Mouse (Mus musculus): ENCODE data around the gene Ttc7b. TPM values are rescaled to one million over a fixed set of nuclear protein-coding genes. Genes with fewer than 3 reads are reported as not detected.

Gene Ttc7b
- polyA plus RNA-seq, 1 experiment: 149 TPM

- WGBS: 16% methylated on average over 7 of the region's 7 CpGs
- DNase-seq: peak; percentile 63 to 82
These were observed 166.7 kb downstream of the Ttc7b start for GRCm38 (mm10) chr12:100353954-100354353.

GRCm38 (mm10) chr12:100353075-100353782 lies 167.4 kb downstream of the Ttc7b start:
- H3K4me3 ChIP-seq (replicated peaks; ENCODE audit: insufficient read depth, low read depth, low read length): no peak overlapping the region
- peaks cover 4% of the 10 kb centered on the region; the same call in 1 of the 2 replicates for H3K4me1 ChIP-seq (ENCODE audit: control insufficient read depth, insufficient read depth, low read length)
- DNase-seq: no peak
- H3K27ac ChIP-seq (ENCODE audit: insufficient read depth, low read length): no peak overlapping the region
- WGBS: 92% methylated on average over 16 of the region's 16 CpGs
- no peak for TF ChIP-seq CTCF (IDR thresholded peaks at IDR 0.05; ENCODE audit: borderline replicate concordance, insufficient read depth, low read depth, low read length)
- TF ChIP-seq POLR2A (IDR thresholded peaks at IDR 0.05; ENCODE audit: borderline replicate concordance, insufficient read depth, low read length): no peak
- no peaks in the 10 kb centered on the region for H3K27me3 ChIP-seq (ENCODE audit: control insufficient read depth, insufficient read depth, low read length)

More at GRCm38 (mm10) chr12:100353954-100354353, 166.7 kb downstream of the Ttc7b start:
- Histone ChIP-seq H3K4me3 (replicated peaks; ENCODE audit: insufficient read depth, low read depth, low read length) (no peak overlapping the region), H3K4me1 (ENCODE audit: control insufficient read depth, insufficient read depth, low read length) (peaks cover 4% of the 10 kb centered on the region; the same call in 1 of the 2 replicates), H3K27me3 (ENCODE audit: control insufficient read depth, insufficient read depth, low read length) (no peaks in the 10 kb centered on the region), H3K27ac (ENCODE audit: insufficient read depth, low read length) (no peak overlapping the region)
- TF ChIP-seq CTCF (IDR thresholded peaks at IDR 0.05; ENCODE audit: borderline replicate concordance, insufficient read depth, low read depth, low read length) (no peak), POLR2A (IDR thresholded peaks at IDR 0.05; ENCODE audit: borderline replicate concordance, insufficient read depth, low read length) (no peak)

- Histone ChIP-seq H3K27ac (ENCODE audit: insufficient read depth, low read length) (no peak overlapping the region), H3K4me1 (ENCODE audit: control insufficient read depth, insufficient read depth, low read length) (peaks cover 4% of the 10 kb centered on the region; the same call in 1 of the 2 replicates), H3K4me3 (replicated peaks; ENCODE audit: insufficient read depth, low read depth, low read length) (no peak overlapping the region), H3K27me3 (ENCODE audit: control insufficient read depth, insufficient read depth, low read length) (no peaks in the 10 kb centered on the region)
- 91% methylated on average over 6 of the region's 6 CpGs for WGBS
- TF ChIP-seq CTCF (IDR thresholded peaks at IDR 0.05; ENCODE audit: borderline replicate concordance, insufficient read depth, low read depth, low read length) (no peak), POLR2A (IDR thresholded peaks at IDR 0.05; ENCODE audit: borderline replicate concordance, insufficient read depth, low read length) (no peak)
- no peak for DNase-seq
These were observed 168.5 kb downstream of the Ttc7b start for GRCm38 (mm10) chr12:100352094-100352493.

GRCm38 (mm10) chr12:100343554-100343953 lies 177.1 kb downstream of the Ttc7b start:
- 52% methylated on average over 6 of the region's 6 CpGs for WGBS
- Histone ChIP-seq H3K4me3 (replicated peaks; ENCODE audit: insufficient read depth, low read depth, low read length) (no peak overlapping the region), H3K27ac (ENCODE audit: insufficient read depth, low read length) (no peak overlapping the region), H3K27me3 (ENCODE audit: control insufficient read depth, insufficient read depth, low read length) (no peaks in the 10 kb centered on the region), H3K4me1 (ENCODE audit: control insufficient read depth, insufficient read depth, low read length) (peaks cover 2% of the 10 kb centered on the region; the same call in 1 of the 2 replicates)
- TF ChIP-seq CTCF (IDR thresholded peaks at IDR 0.05; ENCODE audit: borderline replicate concordance, insufficient read depth, low read depth, low read length) (no peak), POLR2A (IDR thresholded peaks at IDR 0.05; ENCODE audit: borderline replicate concordance, insufficient read depth, low read length) (no peak)
- DNase-seq: no peak

- Histone ChIP-seq H3K27me3 (ENCODE audit: control insufficient read depth, insufficient read depth, low read length) (no peaks in the 10 kb centered on the region), H3K27ac (ENCODE audit: insufficient read depth, low read length) (no peak overlapping the region), H3K4me1 (ENCODE audit: control insufficient read depth, insufficient read depth, low read length) (peaks cover 17% of the 10 kb centered on the region), H3K4me3 (replicated peaks; ENCODE audit: insufficient read depth, low read depth, low read length) (no peak overlapping the region)
- TF ChIP-seq POLR2A (IDR thresholded peaks at IDR 0.05; ENCODE audit: borderline replicate concordance, insufficient read depth, low read length) (no peak), CTCF (IDR thresholded peaks at IDR 0.05; ENCODE audit: borderline replicate concordance, insufficient read depth, low read depth, low read length) (no peak)
- DNase-seq: no peak
- WGBS: 72% methylated on average over 7 of the region's 7 CpGs
These were observed 179.0 kb downstream of the Ttc7b start for GRCm38 (mm10) chr12:100341614-100342013.

- Histone ChIP-seq H3K27me3 (ENCODE audit: control insufficient read depth, insufficient read depth, low read length) (no peaks in the 10 kb centered on the region), H3K4me1 (ENCODE audit: control insufficient read depth, insufficient read depth, low read length) (peaks cover 22% of the 10 kb centered on the region), H3K27ac (ENCODE audit: insufficient read depth, low read length) (no peak overlapping the region), H3K4me3 (replicated peaks; ENCODE audit: insufficient read depth, low read depth, low read length) (no peak overlapping the region)
- WGBS: 93% methylated on average over 7 of the region's 7 CpGs
- TF ChIP-seq CTCF (IDR thresholded peaks at IDR 0.05; ENCODE audit: borderline replicate concordance, insufficient read depth, low read depth, low read length): no peak
- TF ChIP-seq POLR2A (IDR thresholded peaks at IDR 0.05; ENCODE audit: borderline replicate concordance, insufficient read depth, low read length): no peak
- no peak for DNase-seq
These were observed 179.6 kb downstream of the Ttc7b start for GRCm38 (mm10) chr12:100340901-100341460.

- peaks cover 22% of the 10 kb centered on the region for H3K4me1 ChIP-seq (ENCODE audit: control insufficient read depth, insufficient read depth, low read length)
- 33% methylated on average over 3 of the region's 3 CpGs for WGBS
- TF ChIP-seq CTCF (IDR thresholded peaks at IDR 0.05; ENCODE audit: borderline replicate concordance, insufficient read depth, low read depth, low read length): peak; percentile 78
- no peak for TF ChIP-seq POLR2A (IDR thresholded peaks at IDR 0.05; ENCODE audit: borderline replicate concordance, insufficient read depth, low read length)
- peak overlapping the region; percentile 44 for H3K27ac ChIP-seq (ENCODE audit: insufficient read depth, low read length)
- H3K27me3 ChIP-seq (ENCODE audit: control insufficient read depth, insufficient read depth, low read length): no peaks in the 10 kb centered on the region
- H3K4me3 ChIP-seq (replicated peaks; ENCODE audit: insufficient read depth, low read depth, low read length): no peak overlapping the region
- peak; percentile 68 to 69 for DNase-seq
These were observed 182.6 kb downstream of the Ttc7b start for GRCm38 (mm10) chr12:100338055-100338454.

Measured in cerebellum, adult 2 months (tissue).